Mouse (Mus musculus) G1E (cell line): ENCODE measurements at regions not wholly inside any gene's neighbourhood (a gene's known extent, or its start where the extent isn't known, plus 50 kb on each side); places are given as distances from the start of the nearest gene placed in this dataset.

Experiments
- CTCF ChIP-seq: IDR thresholded peaks from 2 replicates; pipeline ENCODE4 v1.5.1; 2012; ENCODE audit warnings: low read depth, low read length, inconsistent platforms, mixed read lengths
- GATA1 ChIP-seq: IDR thresholded peaks from 2 replicates; pipeline ENCODE4 v1.6.1; 2012; ENCODE audit warnings: borderline replicate concordance, low read length, inconsistent platforms, mixed read lengths
- GATA2 ChIP-seq: IDR thresholded peaks from 2 replicates; pipeline ENCODE4 v1.6.1; 2012; ENCODE audit warnings: low read depth, low read length, inconsistent platforms, borderline replicate concordance
- POLR2AphosphoS5 ChIP-seq: IDR thresholded peaks from 2 replicates; pipeline ENCODE4 v1.6.1; 2012; ENCODE audit warnings: low read depth, low read length, inconsistent platforms; ENCODE audit not compliant: insufficient replicate concordance
- TAL1 ChIP-seq: conservative IDR thresholded peaks from 2 replicates; pipeline ENCODE4 v1.6.1; 2012; ENCODE audit warnings: low read depth, low read length, inconsistent platforms, mixed read lengths

GRCm38 (mm10) chr2:147244406-147244805 is 50.4 kb upstream of the Nkx2-2 start:
- TF ChIP-seq CTCF, result no peak
- TF ChIP-seq GATA1, result no peak
- no peak for TF ChIP-seq POLR2AphosphoS5
- no peak for TF ChIP-seq TAL1
- no peak for TF ChIP-seq GATA2
